Mouse (Mus musculus) neural tube, embryonic 13.5 days (tissue): ENCODE measurements at regions not wholly inside any gene's neighbourhood (a gene's known extent, or its start where the extent isn't known, plus 50 kb on each side); places are given as distances from the start of the nearest gene placed in this dataset.

ENCODE experiments used
- ATAC-seq: fragments of 200-750 bp; cut with Nextera tagmentation; 2 replicates; pipeline ENCODE4 v1.8.0; 2017; ENCODE audit warnings: low read depth, mild to moderate bottlenecking, moderate TSS enrichment, moderate library complexity
- H3K27ac ChIP-seq: fragments of 300-500 bp; sonication (generic); replicated peaks from 2 replicates; pipeline ENCODE4 v1.5.1; 2015; ENCODE audit warnings: moderate library complexity, mild to moderate bottlenecking, inconsistent platforms
- H3K27me3 ChIP-seq: fragments of 300-500 bp; sonication (generic); 2 replicates; pipeline ENCODE4 v1.6.1; 2015; ENCODE audit warnings: mild to moderate bottlenecking, inconsistent platforms
- H3K36me3 ChIP-seq: fragments of 300-500 bp; sonication (generic); 2 replicates; pipeline ENCODE4 v1.6.1; 2015; ENCODE audit warnings: mild to moderate bottlenecking, inconsistent platforms
- H3K4me1 ChIP-seq: fragments of 300-500 bp; sonication (generic); replicated peaks from 2 replicates; pipeline ENCODE4 v1.6.1; 2015; ENCODE audit warnings: inconsistent platforms
- H3K4me2 ChIP-seq: fragments of 300-500 bp; sonication (generic); 2 replicates; pipeline ENCODE4 v1.6.1; 2015; ENCODE audit warnings: inconsistent platforms, mild to moderate bottlenecking, moderate library complexity
- H3K4me3 ChIP-seq: fragments of 300-500 bp; sonication (generic); 2 replicates; pipeline ENCODE4 v1.5.1; 2015; ENCODE audit warnings: mild to moderate bottlenecking, inconsistent platforms
- H3K9ac ChIP-seq: fragments of 300-500 bp; sonication (generic); 2 replicates; pipeline ENCODE4 v1.6.1; 2015; ENCODE audit warnings: moderate library complexity, mild to moderate bottlenecking, inconsistent platforms
- H3K9me3 ChIP-seq: fragments of 300-500 bp; sonication (generic); 2 replicates; pipeline ENCODE4 v1.6.1; 2016; ENCODE audit warnings: inconsistent platforms
- WGBS: fragments of 180-500 bp; shearing (Covaris S2); methylation state at CpG from one replicate; pipeline ENCODE4 v1.1.7; 2015; 5-methylcytosine and 5-hydroxymethylcytosine counted together

- peaks cover 22% of the 10 kb centered on the region for H3K4me1 ChIP-seq
- WGBS, result 42% methylated on average over 9 of the region's 9 CpGs
- no peak for ATAC-seq
- no peak overlapping the region for H3K9ac ChIP-seq
- no peak overlapping the region for H3K27ac ChIP-seq
- H3K4me2 ChIP-seq, result no peak overlapping the region
- no peaks in the 10 kb centered on the region for H3K36me3 ChIP-seq
- no peaks in the 10 kb centered on the region for H3K27me3 ChIP-seq
- no peaks in the 10 kb centered on the region for H3K9me3 ChIP-seq
- H3K4me3 ChIP-seq, result no peak overlapping the region
These were observed 50.6 kb upstream of the Grik3 start for GRCm38 (mm10) chr4:125439856-125440255.

DNA sequence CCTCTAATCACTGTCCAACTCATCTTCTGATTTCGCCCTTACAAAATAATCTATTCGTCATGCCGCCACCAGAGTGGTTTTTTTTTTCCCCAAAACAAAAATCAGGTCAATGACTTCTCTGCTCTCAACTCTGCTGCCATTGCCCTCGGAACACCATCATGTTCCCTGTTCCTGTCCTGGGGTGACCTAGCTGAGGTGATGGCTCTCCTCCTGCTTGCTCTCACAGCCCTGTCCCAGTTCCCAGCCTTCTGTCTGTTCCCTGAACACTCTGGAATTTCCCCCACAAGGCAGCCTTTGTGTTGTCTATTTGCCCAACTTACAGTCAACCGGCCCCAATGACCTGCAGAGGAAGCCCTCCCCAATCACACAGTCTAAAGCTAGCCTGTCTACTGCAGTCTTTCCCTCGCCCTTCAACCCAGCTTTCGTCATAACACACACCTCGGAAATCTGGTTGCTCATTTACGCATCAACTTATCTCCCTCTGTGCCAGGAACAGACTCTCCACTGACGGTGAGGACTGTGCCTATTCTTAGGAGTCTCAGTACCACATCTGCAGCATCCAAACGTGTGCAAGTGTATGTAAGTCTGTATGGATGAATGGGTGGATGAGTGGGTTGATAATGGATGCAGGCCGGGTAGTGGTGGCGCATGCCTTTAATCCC lies 53.2 kb upstream of the Grik3 start:
- 78% methylated on average over 13 of the region's 13 CpGs for WGBS
- Histone ChIP-seq H3K4me1 (peaks cover 28% of the 10 kb centered on the region), H3K27me3 (no peaks in the 10 kb centered on the region)

DNA sequence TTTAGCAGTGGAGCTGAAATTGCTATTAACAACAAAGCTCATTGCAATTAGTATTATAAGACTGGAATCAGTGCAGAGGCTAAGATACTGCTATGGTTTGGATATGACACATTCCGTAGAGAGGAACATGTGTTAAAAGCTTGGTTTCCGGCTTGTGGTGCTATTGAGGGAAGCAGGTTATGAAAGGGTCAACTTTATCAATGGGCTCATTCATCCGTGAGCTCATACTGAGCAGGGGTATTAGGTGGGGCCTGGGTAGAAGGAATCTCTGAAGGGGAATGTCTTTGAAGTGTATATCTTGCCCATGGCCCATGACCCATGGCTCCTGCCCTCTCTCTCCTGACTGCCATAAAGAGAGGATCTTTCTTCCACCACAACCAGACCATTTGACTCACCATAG lies 57.0 kb upstream of the Grik3 start:
- Histone ChIP-seq H3K4me1 (peaks cover 6% of the 10 kb centered on the region; the same call in 1 of the 2 replicates), H3K9me3 (no peaks in the 10 kb centered on the region), H3K27me3 (0 out of 2 replicates have a peak, but pooled peaks cover 4% of the 10 kb centered on the region), H3K36me3 (no peaks in the 10 kb centered on the region), H3K4me3 (no peak overlapping the region), H3K4me2 (no peak overlapping the region), H3K27ac (no peak overlapping the region), H3K9ac (no peak overlapping the region)
- no peak for ATAC-seq
- 30% methylated on average over 3 of the region's 3 CpGs for WGBS

More for the DNA sequence above, 53.2 kb upstream of the Grik3 start:
- no peaks in the 10 kb centered on the region for H3K36me3 ChIP-seq
- H3K4me3 ChIP-seq, result no peak overlapping the region
- H3K9me3 ChIP-seq, result no peaks in the 10 kb centered on the region
- no peak overlapping the region for H3K9ac ChIP-seq
- H3K27ac ChIP-seq, result no peak overlapping the region
- ATAC-seq, result no peak
- H3K4me2 ChIP-seq, result no peak overlapping the region

DNA sequence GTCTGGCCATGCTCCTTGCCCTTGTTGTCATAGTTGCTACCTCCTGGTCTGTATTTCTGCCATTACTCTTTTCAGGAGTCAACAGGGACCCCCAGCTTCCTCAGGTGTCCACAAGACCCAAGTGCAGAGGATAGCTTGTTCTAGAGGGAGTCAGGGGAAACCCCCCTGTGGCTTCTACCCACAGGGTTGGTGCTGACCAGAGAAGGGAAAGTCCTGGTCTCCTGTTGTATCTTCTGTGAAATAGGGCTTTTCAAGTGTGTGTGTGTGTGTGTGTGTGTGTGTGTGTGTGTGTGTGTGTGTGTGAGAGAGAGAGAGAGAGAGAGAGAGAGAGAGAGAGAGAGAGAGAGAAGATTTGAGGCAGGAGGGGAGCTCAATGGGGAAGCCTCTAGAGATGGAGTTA lies 58.9 kb upstream of the Grik3 start:
- H3K27ac ChIP-seq, result no peak overlapping the region
- H3K4me3 ChIP-seq, result no peak overlapping the region
- no peak overlapping the region for H3K4me2 ChIP-seq
- peaks cover 6% of the 10 kb centered on the region; the same call in 1 of the 2 replicates for H3K4me1 ChIP-seq
- 0 out of 2 replicates have a peak, but pooled peaks cover 4% of the 10 kb centered on the region for H3K27me3 ChIP-seq
- no peak overlapping the region for H3K9ac ChIP-seq
- H3K9me3 ChIP-seq, result no peaks in the 10 kb centered on the region
- no peak for ATAC-seq
- no peaks in the 10 kb centered on the region for H3K36me3 ChIP-seq

DNA sequence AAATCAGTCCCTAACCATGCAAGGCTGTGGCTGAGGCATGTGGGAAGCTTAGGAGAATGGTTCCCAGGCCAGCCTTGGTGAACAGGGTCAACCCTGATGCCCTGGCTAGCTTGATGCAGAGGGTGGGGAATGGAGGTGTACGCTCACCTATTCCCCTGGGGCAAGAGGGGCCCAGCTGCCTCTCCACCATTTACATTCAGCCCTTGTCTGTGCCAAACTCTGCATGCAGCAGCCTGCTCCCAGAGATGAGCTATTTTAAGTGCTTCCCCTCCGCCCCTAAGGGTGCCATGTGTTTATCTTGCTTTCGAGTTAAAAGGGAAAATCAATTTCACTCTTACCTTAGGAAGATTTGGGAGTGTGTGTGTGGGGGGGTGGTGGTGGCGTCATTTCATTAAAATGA lies 59.7 kb upstream of the Grik3 start:
- H3K4me2 ChIP-seq, result no peak overlapping the region
- no peaks in the 10 kb centered on the region for H3K36me3 ChIP-seq
- H3K4me1 ChIP-seq, result peaks cover 6% of the 10 kb centered on the region; the same call in 1 of the 2 replicates
- no peak overlapping the region for H3K4me3 ChIP-seq
- ATAC-seq, result no peak
- H3K9me3 ChIP-seq, result no peaks in the 10 kb centered on the region
- WGBS, result 60% methylated on average over 4 of the region's 4 CpGs
- 0 out of 2 replicates have a peak, but pooled peaks cover 4% of the 10 kb centered on the region for H3K27me3 ChIP-seq
- H3K27ac ChIP-seq, result no peak overlapping the region
- H3K9ac ChIP-seq, result no peak overlapping the region

DNA sequence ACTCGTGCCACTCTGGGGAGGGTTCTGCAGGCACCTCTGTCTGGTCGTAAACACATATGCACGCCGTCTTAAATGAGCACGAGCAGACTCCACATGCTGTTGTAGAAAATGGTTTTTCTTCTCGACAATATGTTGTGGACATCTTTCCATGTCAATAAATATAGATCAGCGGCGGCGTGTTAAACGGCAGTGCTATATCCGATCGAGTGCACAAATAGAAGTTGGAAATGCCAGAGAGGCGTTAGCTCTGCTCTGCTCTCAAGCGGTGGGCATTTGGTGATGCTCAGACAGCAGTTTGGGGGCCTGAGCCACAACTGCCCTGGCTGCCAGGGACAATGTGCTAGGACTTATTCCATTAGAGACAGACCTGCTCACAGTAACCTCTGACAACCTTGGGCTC lies 61.8 kb upstream of the Grik3 start:
- no peak overlapping the region for H3K27ac ChIP-seq
- 71% methylated on average over 14 of the region's 14 CpGs for WGBS
- no peak for ATAC-seq
- no peaks in the 10 kb centered on the region for H3K36me3 ChIP-seq
- no peak overlapping the region for H3K9ac ChIP-seq
- peaks cover 9% of the 10 kb centered on the region; the same call in 1 of the 2 replicates for H3K27me3 ChIP-seq
- H3K4me1 ChIP-seq, result peaks cover 18% of the 10 kb centered on the region
- no peak overlapping the region for H3K4me3 ChIP-seq
- no peaks in the 10 kb centered on the region for H3K9me3 ChIP-seq
- H3K4me2 ChIP-seq, result no peak overlapping the region

DNA sequence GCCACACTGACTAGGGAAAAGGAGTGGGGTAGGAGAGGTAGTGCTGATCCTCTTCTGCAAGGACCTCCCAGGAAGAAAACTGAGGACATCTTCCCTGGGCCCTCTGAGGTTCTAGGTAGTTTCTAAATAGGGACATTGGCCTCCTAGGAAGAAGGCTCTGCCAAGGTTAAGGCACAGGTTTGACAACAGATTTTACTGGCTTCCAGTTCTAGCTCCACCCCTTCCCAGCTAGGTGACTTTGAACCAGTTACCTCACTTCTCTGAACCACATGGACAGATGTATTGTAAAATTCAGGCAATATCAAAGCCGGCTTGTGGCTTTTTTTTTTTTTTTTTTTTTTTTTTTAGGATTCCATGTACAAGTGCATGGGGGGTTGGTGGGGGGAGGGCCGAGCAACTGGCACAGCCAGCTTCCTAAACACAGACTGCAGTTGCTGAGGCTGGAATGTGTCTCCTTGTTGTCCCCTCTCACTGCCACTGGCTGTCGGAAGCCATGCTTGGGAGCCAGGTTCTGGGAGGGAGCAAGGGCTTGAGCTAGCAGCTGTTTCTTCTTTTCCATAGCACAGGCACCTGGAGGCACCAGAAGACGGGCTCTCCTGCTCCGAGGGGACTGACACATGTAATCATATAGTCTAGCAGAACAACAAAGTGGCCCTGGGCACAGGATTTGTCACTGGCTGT lies 69.8 kb upstream of the Grik3 start:
- WGBS, result 44% methylated on average over 5 of the region's 5 CpGs
- no peaks in the 10 kb centered on the region for H3K9me3 ChIP-seq
- peaks cover 30% of the 10 kb centered on the region for H3K27me3 ChIP-seq
- peaks cover 11% of the 10 kb centered on the region for H3K4me1 ChIP-seq
- no peak overlapping the region for H3K4me3 ChIP-seq
- ATAC-seq, result no peak
- no peak overlapping the region for H3K4me2 ChIP-seq
- H3K27ac ChIP-seq, result no peak overlapping the region
- no peak overlapping the region for H3K9ac ChIP-seq
- H3K36me3 ChIP-seq, result no peaks in the 10 kb centered on the region

GRCm38 (mm10) chr4:125419491-125420255 lies 70.8 kb upstream of the Grik3 start:
- Histone ChIP-seq H3K9ac (no peak overlapping the region), H3K9me3 (no peaks in the 10 kb centered on the region), H3K4me2 (no peak overlapping the region), H3K27me3 (peaks cover 26% of the 10 kb centered on the region), H3K27ac (no peak overlapping the region), H3K4me1 (peaks cover 5% of the 10 kb centered on the region), H3K4me3 (no peak overlapping the region), H3K36me3 (no peaks in the 10 kb centered on the region)
- ATAC-seq, result no peak
- 42% methylated on average over 12 of the region's 12 CpGs for WGBS

DNA sequence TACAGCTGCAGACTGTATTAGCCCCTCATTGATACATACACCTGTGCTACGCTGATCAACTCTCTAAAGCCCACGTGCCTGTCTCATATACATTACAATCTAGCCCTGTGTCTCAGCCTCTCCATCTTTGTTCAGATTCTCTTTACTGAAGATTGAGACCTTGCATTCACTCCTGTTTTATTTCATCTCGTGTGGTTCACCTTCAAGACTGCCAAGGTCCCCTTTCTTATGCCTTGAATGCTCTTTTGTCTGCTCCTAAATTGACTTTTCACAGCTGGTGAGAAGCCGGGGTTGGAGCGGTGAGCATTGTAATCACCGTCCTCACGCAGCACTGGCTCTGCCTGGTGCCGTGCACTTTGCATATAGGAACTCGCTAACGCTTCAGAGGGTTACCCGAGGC lies 75.2 kb upstream of the Grik3 start:
- H3K4me2 ChIP-seq, result no peak overlapping the region
- H3K9me3 ChIP-seq, result no peaks in the 10 kb centered on the region
- H3K9ac ChIP-seq, result no peak overlapping the region
- H3K4me3 ChIP-seq, result no peak overlapping the region
- 21% methylated on average over 11 of the region's 11 CpGs for WGBS
- H3K27me3 ChIP-seq, result peaks cover 8% of the 10 kb centered on the region; the same call in 1 of the 2 replicates
- H3K36me3 ChIP-seq, result no peaks in the 10 kb centered on the region
- no peak for ATAC-seq
- H3K4me1 ChIP-seq, result peaks cover 18% of the 10 kb centered on the region
- H3K27ac ChIP-seq, result no peak overlapping the region

DNA sequence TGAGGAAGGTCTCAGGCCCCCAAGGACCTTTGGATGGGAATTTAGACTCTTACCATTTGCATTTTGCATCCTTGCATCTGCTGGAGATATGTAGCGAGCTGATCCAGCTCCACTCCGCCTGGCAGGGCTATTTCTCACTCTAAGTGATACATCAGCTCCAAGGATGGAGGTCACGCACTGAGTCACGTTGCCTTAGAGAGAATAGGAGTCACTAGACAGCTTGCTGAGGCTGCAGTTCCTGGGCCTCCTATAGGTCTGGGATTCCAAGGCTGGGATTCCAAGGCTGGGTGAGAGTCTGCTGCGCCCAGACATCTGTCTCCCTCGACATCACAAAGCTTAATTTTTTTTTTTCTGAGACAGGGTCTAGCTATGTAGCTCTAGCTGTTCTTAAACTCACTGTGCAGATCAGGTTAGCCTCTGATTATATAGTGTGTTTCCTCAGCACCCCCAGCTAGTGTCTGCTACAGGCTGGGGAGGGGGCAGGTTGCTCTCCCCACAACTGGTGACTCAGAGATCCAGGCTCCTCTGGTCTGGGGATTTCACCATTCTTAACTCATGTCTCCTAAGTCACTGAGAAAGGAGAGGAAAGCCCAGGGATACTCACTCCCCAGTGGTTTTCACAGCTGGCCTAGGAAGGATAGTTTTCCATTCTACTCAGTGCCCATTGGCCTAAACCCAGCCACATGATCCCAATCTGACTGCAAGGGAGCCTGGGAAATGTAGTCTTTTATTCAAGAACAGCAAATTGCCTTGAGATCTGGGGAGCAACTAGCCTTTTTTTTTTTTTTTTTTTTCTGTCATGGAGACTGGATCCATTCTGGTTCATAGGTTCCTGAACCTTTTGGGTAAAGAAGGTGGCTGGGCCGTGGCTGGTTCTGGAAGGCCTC lies 76.4 kb upstream of the Grik3 start:
- 78% methylated on average over 7 of the region's 7 CpGs for WGBS
- Histone ChIP-seq H3K36me3 (no peaks in the 10 kb centered on the region), H3K27ac (no peak overlapping the region)

DNA sequence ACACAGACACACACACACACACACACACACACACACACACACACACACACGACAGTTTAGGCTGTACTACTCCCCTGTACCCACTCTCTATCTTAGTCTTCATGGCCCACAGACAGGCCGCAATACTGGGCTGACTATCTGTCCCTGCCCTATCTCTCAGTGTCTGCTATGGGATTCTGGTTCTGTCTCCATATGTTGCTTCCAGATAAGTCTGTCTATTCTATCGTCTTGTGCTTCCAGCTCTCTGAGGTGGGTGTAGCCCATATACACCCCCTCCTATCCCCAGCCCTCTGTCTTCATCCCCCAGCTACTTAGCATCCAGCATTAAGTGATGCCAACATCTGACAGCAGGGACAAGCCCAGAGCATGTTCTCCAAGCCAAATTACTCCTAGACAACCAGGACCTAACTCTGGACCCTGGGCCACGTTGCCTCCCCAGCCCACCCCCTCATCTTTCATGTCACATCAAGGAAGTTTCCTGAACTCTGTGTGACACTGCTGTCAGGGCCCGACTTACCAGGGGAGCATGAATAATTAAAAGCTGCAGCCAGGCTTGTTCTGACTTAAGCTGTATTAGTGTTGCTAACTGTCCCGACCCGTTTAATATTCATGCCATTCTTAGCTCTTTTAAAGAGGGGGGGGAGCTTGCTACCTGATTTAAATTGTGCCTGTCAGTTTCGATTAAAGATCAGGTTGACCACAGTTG lies 79.6 kb upstream of the Grik3 start:
- Histone ChIP-seq H3K4me2 (no peak overlapping the region), H3K9me3 (no peaks in the 10 kb centered on the region), H3K9ac (no peak overlapping the region), H3K4me1 (peaks cover 49% of the 10 kb centered on the region), H3K27me3 (no peaks in the 10 kb centered on the region), H3K4me3 (no peak overlapping the region), H3K27ac (no peak overlapping the region), H3K36me3 (no peaks in the 10 kb centered on the region)
- 27% methylated on average over 8 of the region's 8 CpGs for WGBS
- no peak for ATAC-seq

More for the DNA sequence above, 76.4 kb upstream of the Grik3 start:
- Histone ChIP-seq H3K4me1 (peaks cover 29% of the 10 kb centered on the region), H3K9me3 (no peaks in the 10 kb centered on the region), H3K9ac (no peak overlapping the region), H3K27me3 (peaks cover 8% of the 10 kb centered on the region; the same call in 1 of the 2 replicates), H3K4me2 (no peak overlapping the region), H3K4me3 (no peak overlapping the region)
- peak; percentile 68 for ATAC-seq
